Mouse (Mus musculus) olfactory bulb, adult 2 months (tissue): ENCODE measurements at regions not wholly inside any gene's neighbourhood (a gene's known extent, or its start where the extent isn't known, plus 50 kb on each side); places are given as distances from the start of the nearest gene placed in this dataset.

Source experiments
- H3K27ac ChIP-seq: fragments of 200-500 bp; 2 replicates; pipeline ENCODE4 v1.5.1; 2012; ENCODE audit warnings: low read depth, low read length; ENCODE audit not compliant: insufficient read depth
- H3K4me1 ChIP-seq: fragments of 200-500 bp; 2 replicates; pipeline ENCODE4 v1.6.1; 2012; ENCODE audit warnings: low read length; ENCODE audit not compliant: control insufficient read depth, insufficient read depth
- H3K4me3 ChIP-seq: fragments of 200-500 bp; 2 replicates; pipeline ENCODE4 v1.5.1; 2012; ENCODE audit warnings: mild to moderate bottlenecking, low read depth, low read length, moderate library complexity; ENCODE audit not compliant: insufficient read depth
- CTCF ChIP-seq: fragments of 200-500 bp; IDR thresholded peaks from 2 replicates; pipeline ENCODE4 v1.5.1; 2012; ENCODE audit warnings: low read depth, mild to moderate bottlenecking, low read length, moderate library complexity; ENCODE audit not compliant: insufficient read depth
- POLR2A ChIP-seq: fragments of 200-500 bp; IDR thresholded peaks from 2 replicates; pipeline ENCODE4 v1.6.1; 2012; ENCODE audit warnings: mild to moderate bottlenecking, low read depth, low read length, moderate library complexity; ENCODE audit not compliant: insufficient read depth
- WGBS: fragments of 180-500 bp; shearing (Covaris S2); methylation state at CpG from one replicate; pipeline ENCODE4 v1.1.7; 2018; 5-methylcytosine and 5-hydroxymethylcytosine counted together

DNA sequence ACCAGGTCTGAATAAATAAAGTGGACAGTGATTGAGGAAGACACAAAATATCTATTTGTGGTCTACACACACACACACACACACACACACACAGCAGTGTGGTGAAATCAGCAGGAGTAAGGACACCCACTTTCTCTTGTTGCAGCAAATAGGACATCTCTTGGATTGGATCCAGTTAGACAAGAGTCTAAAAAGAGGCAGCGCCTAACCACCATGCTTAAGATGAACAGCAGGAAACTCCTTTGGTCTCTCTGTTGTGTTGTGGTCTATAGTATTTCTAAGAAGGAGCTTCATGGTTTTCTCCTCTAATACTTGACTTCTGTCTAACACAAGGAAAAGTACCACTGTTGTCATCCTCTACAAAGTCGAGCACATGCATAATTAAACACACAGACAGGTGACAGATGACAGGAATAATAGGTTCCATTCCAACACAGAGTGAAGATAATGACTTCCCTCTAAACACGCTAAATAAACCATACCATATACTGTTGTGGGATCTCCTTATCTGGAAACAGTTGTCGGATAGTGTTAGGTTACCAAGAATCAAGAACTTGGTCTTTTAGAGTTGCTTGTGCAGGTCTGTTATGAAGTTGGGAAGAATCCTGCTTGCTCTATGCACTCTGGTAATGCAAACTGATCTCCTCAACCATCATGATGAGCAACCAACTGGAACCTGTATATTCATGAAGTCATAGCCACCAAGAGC, 82.6 kb upstream of the Bmp2k start:
- WGBS = 89% methylated on average over 4 of the region's 4 CpGs
- H3K4me3 ChIP-seq = no peak overlapping the region
- no peak overlapping the region for H3K27ac ChIP-seq
- TF ChIP-seq CTCF = no peak
- no peak for TF ChIP-seq POLR2A
- peaks cover 4% of the 10 kb centered on the region; the same call in 1 of the 2 replicates for H3K4me1 ChIP-seq

DNA sequence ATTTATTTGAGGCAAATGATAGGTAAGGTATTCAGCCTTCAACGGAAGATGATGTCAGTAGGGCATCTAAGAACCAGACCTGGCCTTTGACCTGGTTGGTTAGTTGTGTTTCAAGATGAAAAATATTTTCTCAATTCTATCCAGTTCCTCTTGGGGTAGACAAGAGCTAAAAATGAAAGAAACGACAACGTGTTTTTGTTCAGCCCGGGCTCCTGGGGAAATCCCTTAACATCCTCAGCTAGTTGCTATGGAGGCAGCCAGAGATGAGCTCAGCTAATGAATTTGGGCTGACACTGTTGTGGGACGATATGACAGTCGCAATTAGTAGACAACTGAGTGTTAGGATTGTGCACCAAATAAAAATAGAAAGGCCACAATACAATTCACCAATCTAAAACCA, 80.6 kb upstream of the Bmp2k start:
- TF ChIP-seq CTCF (no peak), POLR2A (no peak)
- Histone ChIP-seq H3K4me1 (0 out of 2 replicates have a peak, but pooled peaks cover 1% of the 10 kb centered on the region), H3K4me3 (no peak overlapping the region), H3K27ac (no peak overlapping the region)
- WGBS = 31% methylated on average over 6 of the region's 6 CpGs

DNA sequence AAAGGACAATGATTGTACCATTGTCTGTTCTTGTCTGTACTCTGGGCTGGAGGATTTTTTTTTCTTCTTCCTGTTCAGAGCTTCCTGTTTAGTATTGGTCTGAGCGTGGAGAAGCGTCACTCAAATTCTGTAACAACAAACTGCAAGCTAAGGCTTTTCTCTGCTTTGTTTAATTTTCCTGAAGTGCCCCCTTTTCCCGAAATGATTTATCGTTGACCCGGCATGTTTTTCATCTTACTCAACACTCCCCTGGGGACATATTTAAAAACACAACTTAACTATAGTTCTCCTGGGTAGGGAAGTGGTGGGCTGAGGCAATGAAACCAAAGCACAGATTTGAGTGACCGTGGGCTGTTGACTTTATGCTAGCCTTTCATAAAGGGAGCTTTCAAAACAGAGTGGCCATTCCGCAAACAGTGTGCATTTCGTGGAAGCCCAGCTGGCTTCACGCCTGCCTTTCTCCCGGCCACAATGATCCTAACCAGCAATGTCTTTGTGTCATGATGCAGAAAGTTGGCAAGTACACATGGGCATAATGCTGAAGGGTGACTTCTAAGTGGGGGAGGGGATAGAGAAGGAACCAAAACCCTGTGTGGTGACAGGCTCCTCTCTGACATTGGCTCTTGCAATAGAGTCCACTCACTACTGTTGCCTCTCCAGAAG, 79.8 kb upstream of the Bmp2k start:
- Histone ChIP-seq H3K27ac (no peak overlapping the region), H3K4me1 (0 out of 2 replicates have a peak, but pooled peaks cover 2% of the 10 kb centered on the region), H3K4me3 (no peak overlapping the region)
- TF ChIP-seq CTCF (no peak), POLR2A (no peak)
- WGBS = 48% methylated on average over 10 of the region's 10 CpGs

DNA sequence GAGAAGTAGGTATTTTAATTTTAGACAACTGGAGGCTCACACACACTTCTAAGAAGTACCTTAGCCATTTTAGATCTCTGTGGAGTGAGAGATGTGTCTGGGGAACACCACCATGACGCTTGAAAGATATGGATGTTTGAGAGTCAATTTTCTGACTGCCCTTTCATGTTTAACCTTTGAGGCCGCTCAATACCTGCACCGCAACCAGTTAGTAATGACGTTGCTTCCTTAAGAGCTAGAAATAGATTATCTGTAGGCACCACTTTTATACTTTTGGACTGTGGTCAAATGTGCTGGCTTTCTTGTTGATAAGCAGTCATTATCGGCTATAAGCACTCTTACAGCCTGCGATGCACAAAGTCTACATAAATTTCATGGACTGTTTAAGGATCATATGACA, 78.3 kb upstream of the Bmp2k start:
- WGBS = 87% methylated on average over 6 of the region's 6 CpGs
- Histone ChIP-seq H3K27ac (no peak overlapping the region), H3K4me3 (no peak overlapping the region), H3K4me1 (0 out of 2 replicates have a peak, but pooled peaks cover 2% of the 10 kb centered on the region)
- TF ChIP-seq POLR2A (no peak), CTCF (no peak)

DNA sequence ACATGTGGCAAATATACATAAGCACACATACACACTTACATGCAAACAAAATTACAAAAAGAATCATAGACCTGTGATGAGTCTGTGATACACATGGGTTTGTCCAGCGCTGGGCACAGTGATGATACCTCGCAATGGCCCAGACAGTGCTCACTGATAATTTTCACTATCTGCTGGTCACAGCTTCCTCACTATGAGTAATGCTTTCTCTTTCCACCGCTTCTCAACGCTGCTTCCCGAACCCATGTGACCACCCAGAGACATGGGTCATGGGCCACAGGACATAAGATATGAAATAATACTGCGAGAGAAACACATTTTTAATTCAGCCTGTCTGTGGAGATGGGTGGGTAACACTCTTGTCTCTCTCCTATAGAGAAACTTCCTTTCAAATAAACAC, 76.5 kb upstream of the Bmp2k start:
- TF ChIP-seq POLR2A = no peak
- TF ChIP-seq CTCF = no peak
- Histone ChIP-seq H3K4me1 (peaks cover 2% of the 10 kb centered on the region; the same call in 1 of the 2 replicates), H3K4me3 (no peak overlapping the region), H3K27ac (no peak overlapping the region)
- WGBS = 90% methylated on average over 6 of the region's 6 CpGs

DNA sequence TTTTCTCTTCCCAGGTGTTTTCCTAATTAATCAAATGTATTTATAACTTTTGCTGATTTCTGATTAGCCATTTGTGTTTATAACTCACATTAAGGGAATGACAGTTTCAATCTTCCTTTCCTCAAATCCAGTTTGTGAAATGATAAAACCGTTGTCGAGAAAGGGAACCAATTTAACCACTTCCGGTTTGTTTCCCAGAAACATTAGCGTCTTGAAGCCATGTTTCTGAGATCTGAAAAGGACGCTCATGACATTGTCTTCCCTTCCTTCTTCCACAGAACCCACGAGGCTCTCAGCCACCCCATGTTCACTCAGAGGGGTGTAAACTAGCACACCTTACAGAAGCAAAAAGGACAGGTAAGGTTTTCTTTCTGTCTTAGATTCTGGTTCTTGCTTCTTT, 76.0 kb upstream of the Bmp2k start:
- 77% methylated on average over 6 of the region's 6 CpGs for WGBS
- no peak overlapping the region for H3K27ac ChIP-seq

DNA sequence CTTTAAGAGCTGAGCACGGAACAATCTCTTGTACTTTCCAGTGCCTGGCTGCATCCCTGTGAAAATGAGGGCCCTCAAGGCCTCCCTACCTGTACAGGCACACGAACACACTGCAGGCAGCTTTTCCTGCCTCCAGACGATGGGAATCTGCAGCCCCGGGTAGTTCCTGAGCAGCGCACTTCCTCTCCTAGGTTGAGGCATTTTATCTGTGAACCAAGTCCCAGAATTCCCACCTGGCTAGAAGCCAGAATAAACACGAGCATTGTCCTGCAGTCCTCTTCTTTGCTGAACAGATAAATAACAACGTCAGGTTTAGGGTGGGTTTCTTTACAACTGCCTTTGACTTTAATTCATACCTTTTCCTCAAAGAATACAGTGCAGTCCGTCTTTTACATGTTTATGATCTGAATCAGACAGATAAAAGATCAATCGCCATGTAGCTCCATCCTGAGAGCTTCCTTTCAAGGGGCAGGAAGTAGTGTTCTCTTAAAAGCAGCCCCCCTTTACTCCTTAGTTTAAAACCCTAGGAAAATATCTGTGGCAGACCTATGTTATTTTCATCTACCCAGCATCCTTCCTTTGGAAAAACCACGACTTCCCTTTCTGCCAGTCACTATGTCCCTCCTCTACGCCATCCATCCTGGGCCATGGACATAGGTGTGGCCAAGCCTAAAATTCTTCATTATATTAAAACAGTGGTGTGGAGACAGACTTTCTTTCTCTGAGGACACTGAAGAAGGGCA, 75.3 kb upstream of the Bmp2k start:
- TF ChIP-seq POLR2A = no peak
- no peak for TF ChIP-seq CTCF
- WGBS = 71% methylated on average over 11 of the region's 11 CpGs
- Histone ChIP-seq H3K4me3 (no peak overlapping the region), H3K27ac (no peak overlapping the region), H3K4me1 (peaks cover 2% of the 10 kb centered on the region; the same call in 1 of the 2 replicates)

More for the DNA sequence above, 76.0 kb upstream of the Bmp2k start:
- Histone ChIP-seq H3K4me1 (peaks cover 2% of the 10 kb centered on the region; the same call in 1 of the 2 replicates), H3K4me3 (no peak overlapping the region)
- no peak for TF ChIP-seq CTCF
- TF ChIP-seq POLR2A = no peak

DNA sequence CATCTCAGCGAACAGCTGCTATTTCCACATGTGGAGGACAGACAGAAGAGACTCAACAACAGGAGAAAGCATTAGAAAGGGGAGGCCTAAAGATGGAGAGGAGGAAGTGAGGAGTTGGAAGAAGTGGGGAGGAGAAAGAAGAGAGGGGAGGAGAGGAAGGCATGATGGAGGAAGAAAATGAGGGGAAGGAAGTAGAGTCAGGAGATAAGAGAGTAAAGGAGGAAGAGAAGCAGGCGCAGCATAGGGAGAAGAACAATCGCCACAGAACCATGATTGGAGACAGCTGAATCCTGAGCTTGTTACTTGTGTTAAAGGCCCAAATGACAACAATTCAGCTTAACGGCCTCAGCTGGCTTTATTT, 74.8 kb upstream of the Bmp2k start:
- H3K27ac ChIP-seq = no peak overlapping the region
- H3K4me3 ChIP-seq = no peak overlapping the region
- WGBS = 64% methylated on average over 4 of the region's 4 CpGs
- H3K4me1 ChIP-seq = peaks cover 2% of the 10 kb centered on the region; the same call in 1 of the 2 replicates
- TF ChIP-seq CTCF (no peak), POLR2A (no peak)

DNA sequence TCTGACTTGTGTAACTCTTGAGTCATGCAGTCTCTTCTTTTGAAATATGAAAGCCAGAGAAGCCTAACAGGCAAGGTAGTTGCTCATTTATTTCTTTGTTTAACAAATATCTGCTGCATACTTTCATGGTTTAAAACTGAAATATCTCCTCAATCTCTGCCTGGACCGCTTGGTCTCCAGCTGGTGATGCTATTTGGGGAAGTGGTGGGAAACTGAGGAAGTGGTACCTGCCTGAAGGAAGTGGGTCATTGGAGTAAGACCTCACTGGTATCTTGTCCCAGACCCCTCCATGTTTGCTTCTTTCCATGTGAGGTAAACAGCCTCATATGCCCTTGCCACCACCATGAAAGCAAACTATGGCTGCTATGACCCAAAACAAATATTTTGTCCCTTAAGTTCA, 74.0 kb upstream of the Bmp2k start:
- Histone ChIP-seq H3K4me3 (no peak overlapping the region), H3K4me1 (peaks cover 2% of the 10 kb centered on the region; the same call in 1 of the 2 replicates), H3K27ac (no peak overlapping the region)
- 98% methylated on average over 1 of the region's 1 CpGs for WGBS
- TF ChIP-seq CTCF (no peak), POLR2A (no peak)
